Mouse (Mus musculus): ENCODE data around the gene Gm20605. TPM values are rescaled to one million over a fixed set of nuclear protein-coding genes. Genes with fewer than 3 reads are reported as not detected.

The Gm20605 gene
- 10.7 and 12.9 TPM in 2 replicates for polyA plus RNA-seq (2016; fragmentation: Nextera tagmentation; extraction: Ambion mirVana)

DNA sequence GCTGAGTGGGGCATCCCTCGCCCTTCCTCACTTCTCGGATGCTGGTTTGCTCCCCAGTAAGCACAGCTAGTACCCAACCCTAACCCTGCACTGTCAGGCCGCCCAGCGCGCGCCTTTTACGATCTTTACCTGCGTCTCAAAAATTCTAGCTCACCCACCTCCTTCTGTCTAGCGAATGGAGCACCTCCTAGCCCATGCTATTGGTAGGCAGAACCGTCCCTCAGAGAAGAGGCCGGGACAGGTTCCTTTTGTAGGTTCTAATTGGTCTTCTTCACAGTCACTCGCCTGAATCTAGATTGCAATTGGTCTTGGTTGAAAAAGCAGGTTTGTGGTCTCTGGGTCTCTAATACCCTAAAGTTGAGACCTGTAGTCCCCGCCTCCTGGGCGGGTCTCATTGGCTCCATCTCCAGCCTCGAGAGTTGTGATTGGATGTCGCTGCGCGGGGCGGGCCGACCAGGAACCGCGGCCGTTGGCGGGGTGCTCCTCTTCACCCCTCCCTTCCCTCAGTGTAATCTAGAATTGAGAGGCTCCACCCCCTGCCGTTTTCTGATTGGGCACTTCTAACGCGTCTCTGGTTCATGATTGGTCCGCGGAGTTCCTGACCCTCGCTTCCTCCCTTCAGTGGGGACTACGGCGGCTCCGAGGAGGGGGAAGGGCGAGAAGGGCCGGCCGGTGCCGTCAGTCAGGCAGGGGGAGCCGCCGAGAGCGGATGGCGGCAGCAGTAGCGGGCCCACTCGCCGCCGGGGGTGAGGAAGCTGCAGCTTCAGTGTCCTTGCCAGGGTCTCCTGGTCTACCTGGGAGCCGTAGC is at the start of gene Gm20605, which contains the start of the genes Fbxo24 and Lrch4:
Gene Gm20605 (plus strand): TSS at position 678 of the 808 bp plus-strand sequence.
Gene Fbxo24 (minus strand): TSS at position 505 of the 808 bp plus-strand sequence.
Gene Lrch4 (plus strand): TSS at position 624 of the 808 bp plus-strand sequence.
- WGBS = under 1% methylated on average over 45 of the region's 46 CpGs
- ATAC-seq (ENCODE audit: low FRiP score, low read depth) = peak; percentile 99
- no peaks in the 10 kb centered on the region for H3K27me3 ChIP-seq
- H3K36me3 ChIP-seq = peaks cover 11% of the 10 kb centered on the region
- H3K4me1 ChIP-seq = peaks cover 46% of the 10 kb centered on the region
- peak within 1 kb of the TSS; percentile 91 for H3K27ac ChIP-seq (replicated peaks)
- H3K4me3 ChIP-seq = peak within 1 kb of the TSS; percentile 71
- peak within 1 kb of the TSS; percentile 77 for H3K9ac ChIP-seq (replicated peaks)
- H3K9me3 ChIP-seq = no peaks in the 10 kb centered on the region
- peak within 1 kb of the TSS; percentile 90 for H3K4me2 ChIP-seq (replicated peaks)

DNA sequence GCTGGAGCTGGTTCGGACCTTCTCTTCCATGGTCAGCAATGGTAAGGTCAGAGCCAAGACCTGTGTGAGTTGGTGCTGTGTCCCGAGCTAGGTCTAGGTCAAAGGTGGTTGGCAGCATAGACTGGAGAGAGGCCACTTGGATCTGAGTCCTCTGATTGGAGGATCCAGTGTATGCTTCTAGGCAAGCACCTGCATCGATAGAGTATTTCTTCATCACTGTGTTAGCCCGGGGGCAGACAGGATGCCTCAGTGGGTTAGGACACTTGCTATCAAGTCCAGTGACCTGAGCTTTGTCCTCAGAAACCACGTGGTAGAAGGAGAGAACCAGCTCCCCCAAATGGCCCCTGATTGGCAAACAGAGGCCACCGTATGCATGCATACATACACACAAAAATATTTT is 48.7 kb upstream of the Gm20605 start:
- 81% methylated on average over 6 of the region's 6 CpGs for WGBS
- Histone ChIP-seq H3K27me3 (peaks cover 25% of the 10 kb centered on the region), H3K4me2 (replicated peaks) (no peak overlapping the region), H3K4me1 (peaks cover 4% of the 10 kb centered on the region; the same call in 1 of the 2 replicates), H3K36me3 (no peaks in the 10 kb centered on the region), H3K9me3 (no peaks in the 10 kb centered on the region), H3K27ac (replicated peaks) (no peak overlapping the region), H3K9ac (replicated peaks) (no peak overlapping the region), H3K4me3 (no peak overlapping the region)
- no peak for ATAC-seq (ENCODE audit: low FRiP score, low read depth)

DNA sequence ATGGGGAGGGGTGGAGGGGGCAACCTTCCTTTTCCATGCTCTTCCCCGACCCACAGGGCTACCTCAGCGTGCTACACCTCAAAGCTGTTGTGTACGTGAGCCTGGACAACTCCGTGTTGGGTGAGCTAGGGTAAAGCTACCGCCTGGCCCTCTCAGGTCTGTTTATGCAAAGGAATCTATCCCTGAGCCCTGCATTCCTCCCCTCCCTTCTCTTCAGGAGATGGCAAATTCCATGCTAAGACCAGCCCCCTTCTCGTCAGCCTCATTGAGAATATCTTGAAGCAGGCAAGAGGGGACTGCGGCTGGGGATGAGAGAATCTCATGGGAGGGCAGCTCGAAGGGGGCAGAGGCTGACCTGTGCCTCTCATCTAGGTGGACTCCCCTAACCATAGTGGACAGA is 46.3 kb upstream of the Gm20605 start:
- 40% methylated on average over 8 of the region's 8 CpGs for WGBS
- Histone ChIP-seq H3K4me2 (replicated peaks) (0 out of 2 replicates have a peak overlapping the region, but pooled peaks have one; percentile 51), H3K4me3 (no peak overlapping the region), H3K9ac (replicated peaks) (no peak overlapping the region), H3K27ac (replicated peaks) (no peak overlapping the region), H3K27me3 (peaks cover 18% of the 10 kb centered on the region), H3K36me3 (no peaks in the 10 kb centered on the region), H3K9me3 (no peaks in the 10 kb centered on the region), H3K4me1 (peaks cover 4% of the 10 kb centered on the region; the same call in 1 of the 2 replicates)
- ATAC-seq (ENCODE audit: low FRiP score, low read depth) = no peak

DNA sequence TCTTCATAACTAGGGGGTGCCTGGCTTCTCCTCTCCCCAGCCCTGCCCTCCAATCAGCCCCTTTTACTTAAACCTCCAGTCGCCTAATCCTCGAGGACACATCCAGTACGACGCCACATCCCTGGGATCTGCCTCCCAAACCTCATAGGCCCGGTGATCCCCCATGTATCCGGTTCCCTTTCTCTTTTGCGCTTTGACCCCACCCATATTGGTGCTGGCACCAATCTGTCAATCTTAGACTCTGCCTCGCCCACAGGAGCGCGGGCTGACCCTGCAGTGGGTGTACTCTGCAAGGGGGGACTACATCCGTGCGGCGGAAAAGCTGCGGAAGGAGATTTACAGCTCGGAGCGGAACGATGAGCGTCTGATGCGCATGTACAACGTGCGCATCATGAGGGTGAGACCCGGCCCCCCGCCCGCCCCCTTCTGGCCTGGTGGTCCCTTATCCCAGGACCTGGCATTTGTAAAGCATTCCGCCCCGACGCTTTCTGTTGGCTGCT is 45.3 kb upstream of the Gm20605 start:
- Histone ChIP-seq H3K27me3 (peaks cover 18% of the 10 kb centered on the region), H3K9me3 (no peaks in the 10 kb centered on the region)
- 17% methylated on average over 27 of the region's 27 CpGs for WGBS

DNA sequence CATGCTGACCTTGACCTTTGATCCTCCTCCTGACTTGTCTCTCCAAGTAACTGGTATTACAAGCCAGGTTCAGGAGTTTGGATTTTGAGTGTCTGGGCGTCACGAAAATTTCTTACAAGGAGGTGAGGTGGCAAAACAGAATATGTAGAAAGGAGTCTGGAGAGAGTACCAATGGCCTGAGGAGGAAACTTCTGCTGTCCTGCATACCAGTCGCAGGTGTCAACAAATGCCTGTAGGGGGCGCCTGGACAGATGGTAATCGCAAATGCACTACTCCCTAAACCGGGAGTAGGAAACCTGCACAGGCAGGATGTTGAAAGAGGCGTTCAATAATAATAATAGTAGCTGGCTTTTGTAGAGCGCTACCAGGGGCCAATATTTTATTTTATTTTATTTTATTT is 44.0 kb upstream of the Gm20605 start:
- Histone ChIP-seq H3K27ac (replicated peaks) (no peak overlapping the region), H3K4me3 (no peak overlapping the region), H3K9ac (replicated peaks) (no peak overlapping the region), H3K36me3 (no peaks in the 10 kb centered on the region), H3K27me3 (peaks cover 18% of the 10 kb centered on the region), H3K4me1 (peaks cover 4% of the 10 kb centered on the region; the same call in 1 of the 2 replicates), H3K9me3 (no peaks in the 10 kb centered on the region), H3K4me2 (replicated peaks) (no peak overlapping the region)
- no peak for ATAC-seq (ENCODE audit: low FRiP score, low read depth)
- WGBS = 39% methylated on average over 8 of the region's 8 CpGs

More for the DNA sequence above, 45.3 kb upstream of the Gm20605 start:
- peak overlapping the region; percentile 52; the same call in 1 of the 2 replicates for H3K27ac ChIP-seq (replicated peaks)
- H3K4me1 ChIP-seq = peaks cover 4% of the 10 kb centered on the region; the same call in 1 of the 2 replicates
- peak; percentile 66 for ATAC-seq (ENCODE audit: low FRiP score, low read depth)
- H3K9ac ChIP-seq (replicated peaks) = peak overlapping the region; percentile 41
- peak overlapping the region; percentile 34 for H3K4me3 ChIP-seq
- H3K36me3 ChIP-seq = no peaks in the 10 kb centered on the region
- H3K4me2 ChIP-seq (replicated peaks) = peak overlapping the region; percentile 51

DNA sequence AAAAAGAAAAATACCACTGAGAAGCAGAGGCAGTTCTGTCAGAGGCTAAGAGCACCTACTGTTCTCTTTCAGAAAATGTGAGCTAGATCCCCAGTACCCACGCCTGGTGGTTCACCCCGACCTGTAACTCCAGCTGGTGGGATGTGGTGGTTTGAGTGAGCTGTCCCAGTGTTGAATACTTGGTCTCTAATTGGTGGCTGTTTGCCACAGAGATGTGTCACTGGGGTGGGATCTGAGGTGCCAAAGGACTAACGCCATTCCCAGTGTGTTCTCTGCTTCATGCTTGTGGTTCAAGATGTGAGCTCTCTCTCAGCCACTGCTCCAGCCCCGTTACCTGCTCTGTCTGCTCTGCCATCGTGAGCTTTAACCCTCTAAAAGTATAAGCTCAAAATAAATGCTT is 38.5 kb upstream of the Gm20605 start:
- Histone ChIP-seq H3K9me3 (no peaks in the 10 kb centered on the region), H3K27ac (replicated peaks) (no peak overlapping the region), H3K36me3 (no peaks in the 10 kb centered on the region), H3K4me2 (replicated peaks) (no peak overlapping the region), H3K9ac (replicated peaks) (no peak overlapping the region), H3K4me1 (no peaks in the 10 kb centered on the region), H3K27me3 (no peaks in the 10 kb centered on the region), H3K4me3 (no peak overlapping the region)
- 80% methylated on average over 5 of the region's 5 CpGs for WGBS
- ATAC-seq (ENCODE audit: low FRiP score, low read depth) = no peak

DNA sequence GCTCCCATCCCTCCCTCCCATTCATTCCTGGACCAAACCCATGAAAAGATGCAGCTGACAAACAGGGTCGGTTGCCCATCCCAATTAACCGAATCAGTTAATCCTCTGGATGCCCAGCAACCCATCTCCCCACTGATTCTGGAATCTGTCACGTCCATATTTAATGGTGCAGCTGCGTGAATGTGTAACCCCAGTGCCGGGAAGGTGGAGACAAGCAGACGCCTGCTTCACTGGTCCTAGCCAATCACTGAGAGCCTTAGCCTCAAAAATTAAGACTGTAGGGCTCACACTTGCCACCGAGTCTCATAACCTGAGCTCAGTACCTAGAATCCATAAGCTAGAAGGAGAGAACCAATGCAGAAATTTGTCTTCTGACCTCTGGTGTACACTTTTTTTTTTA is 33.1 kb upstream of the Gm20605 start:
- H3K4me3 ChIP-seq = no peak overlapping the region
- H3K36me3 ChIP-seq = peaks cover 8% of the 10 kb centered on the region
- no peaks in the 10 kb centered on the region for H3K9me3 ChIP-seq
- H3K9ac ChIP-seq (replicated peaks) = no peak overlapping the region
- H3K4me1 ChIP-seq = peaks cover 19% of the 10 kb centered on the region
- no peak overlapping the region for H3K4me2 ChIP-seq (replicated peaks)
- 76% methylated on average over 7 of the region's 7 CpGs for WGBS
- ATAC-seq (ENCODE audit: low FRiP score, low read depth) = no peak
- no peak overlapping the region for H3K27ac ChIP-seq (replicated peaks)
- H3K27me3 ChIP-seq = no peaks in the 10 kb centered on the region

DNA sequence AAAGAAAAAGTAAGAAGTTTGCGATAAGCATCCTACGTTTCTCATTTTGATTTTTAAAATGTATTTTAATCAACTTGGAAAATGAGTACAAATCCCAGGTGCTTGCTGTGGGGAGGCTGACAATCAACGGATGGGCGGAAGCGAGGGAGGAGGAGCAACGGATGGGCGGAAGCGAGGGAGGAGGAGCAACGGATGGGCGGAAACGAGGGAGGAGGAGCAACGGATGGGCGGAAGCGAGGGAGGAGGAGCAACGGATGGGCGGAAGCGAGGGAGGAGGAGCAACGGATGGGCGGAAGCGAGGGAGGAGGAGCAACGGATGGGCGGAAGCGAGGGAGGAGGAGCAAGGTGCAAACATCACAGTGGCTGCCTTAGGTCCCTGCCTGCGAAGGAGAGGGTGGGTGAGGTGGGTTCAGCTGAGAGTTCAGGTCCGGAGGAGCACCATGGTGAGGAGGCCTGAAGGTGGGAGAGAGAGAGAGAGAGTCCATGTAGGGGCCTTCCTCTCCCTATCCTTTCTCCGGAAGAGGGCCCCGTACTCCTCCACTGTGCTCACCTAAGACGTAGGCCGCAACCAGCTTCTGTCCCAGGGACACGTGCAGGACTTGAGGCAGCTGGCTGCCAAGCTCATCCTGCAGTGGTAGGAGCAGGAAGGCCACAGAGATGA is 32.2 kb upstream of the Gm20605 start:
- Histone ChIP-seq H3K9ac (replicated peaks) (0 out of 2 replicates have a peak overlapping the region, but pooled peaks have one; percentile 34), H3K4me3 (peak overlapping the region; percentile 12; the same call in 1 of the 2 replicates), H3K27me3 (no peaks in the 10 kb centered on the region), H3K9me3 (no peaks in the 10 kb centered on the region), H3K4me1 (peaks cover 23% of the 10 kb centered on the region), H3K36me3 (peaks cover 8% of the 10 kb centered on the region), H3K27ac (replicated peaks) (no peak overlapping the region; the same call in 1 of the 2 replicates), H3K4me2 (replicated peaks) (peak overlapping the region; percentile 40)
- ATAC-seq (ENCODE audit: low FRiP score, low read depth) = no peak
- WGBS = 32% methylated on average over 30 of the region's 30 CpGs

DNA sequence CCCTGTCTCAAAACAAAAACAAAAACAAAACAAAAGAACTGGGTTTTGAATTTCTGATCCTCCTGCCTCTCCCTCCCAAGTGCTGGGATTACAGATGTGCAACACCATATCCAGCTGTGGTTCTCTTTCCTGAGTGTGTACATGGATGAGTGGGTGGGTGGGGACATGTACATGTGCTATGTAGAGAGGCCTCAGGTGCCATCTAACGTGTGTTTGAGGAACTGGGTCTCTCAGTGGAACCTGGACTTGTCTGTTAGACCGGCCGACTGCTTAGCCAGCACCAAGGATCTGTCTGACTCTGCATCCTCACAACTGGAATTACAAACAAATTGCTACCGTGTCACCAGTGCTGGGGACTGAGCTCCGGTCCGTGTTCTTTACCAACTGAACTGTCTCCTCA is 31.4 kb upstream of the Gm20605 start:
- ATAC-seq (ENCODE audit: low FRiP score, low read depth) = no peak
- peaks cover 8% of the 10 kb centered on the region for H3K36me3 ChIP-seq
- no peak overlapping the region for H3K9ac ChIP-seq (replicated peaks)
- WGBS = 92% methylated on average over 6 of the region's 6 CpGs
- H3K4me2 ChIP-seq (replicated peaks) = no peak overlapping the region
- H3K27me3 ChIP-seq = no peaks in the 10 kb centered on the region
- H3K4me1 ChIP-seq = peaks cover 30% of the 10 kb centered on the region
- no peak overlapping the region for H3K27ac ChIP-seq (replicated peaks)
- H3K4me3 ChIP-seq = no peak overlapping the region
- H3K9me3 ChIP-seq = no peaks in the 10 kb centered on the region

DNA sequence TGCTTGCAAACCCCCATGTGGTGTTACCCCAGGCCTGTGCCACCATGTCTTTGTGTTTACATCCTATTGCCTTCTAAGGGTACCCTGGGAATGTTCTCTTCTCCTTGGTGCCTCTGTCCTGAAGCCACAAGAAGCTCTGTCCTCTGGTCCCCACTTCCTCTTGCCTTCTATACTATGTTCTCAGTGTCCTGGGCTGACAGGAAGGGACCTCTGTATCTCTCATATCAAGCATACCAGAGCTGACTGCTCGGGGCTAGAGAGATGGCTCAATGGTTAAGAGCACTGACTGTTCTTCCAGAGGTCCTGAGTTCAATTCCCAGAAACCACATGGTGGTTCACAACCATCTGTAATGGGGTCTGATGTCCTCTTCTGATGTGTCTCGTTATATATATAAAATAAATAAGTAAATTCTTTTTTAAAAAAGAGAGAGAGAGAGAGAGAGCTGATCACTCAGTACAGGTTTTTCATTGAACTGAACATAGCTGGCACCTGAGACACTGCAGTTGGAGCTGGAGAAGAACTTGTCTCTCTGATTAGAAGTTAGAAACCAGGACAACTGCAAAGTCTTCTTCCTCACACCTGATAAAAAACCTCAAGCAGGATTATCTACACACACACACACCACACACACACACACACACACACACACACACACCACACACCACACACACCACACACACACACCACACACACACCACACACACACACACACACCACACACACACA is 30.7 kb upstream of the Gm20605 start:
- H3K9me3 ChIP-seq = no peaks in the 10 kb centered on the region
- peaks cover 34% of the 10 kb centered on the region for H3K4me1 ChIP-seq
- H3K9ac ChIP-seq (replicated peaks) = no peak overlapping the region
- no peak overlapping the region for H3K4me3 ChIP-seq
- no peaks in the 10 kb centered on the region for H3K27me3 ChIP-seq
- H3K36me3 ChIP-seq = peaks cover 8% of the 10 kb centered on the region
- ATAC-seq (ENCODE audit: low FRiP score, low read depth) = no peak
- no peak overlapping the region for H3K27ac ChIP-seq (replicated peaks)
- 94% methylated on average over 2 of the region's 2 CpGs for WGBS
- H3K4me2 ChIP-seq (replicated peaks) = no peak overlapping the region

DNA sequence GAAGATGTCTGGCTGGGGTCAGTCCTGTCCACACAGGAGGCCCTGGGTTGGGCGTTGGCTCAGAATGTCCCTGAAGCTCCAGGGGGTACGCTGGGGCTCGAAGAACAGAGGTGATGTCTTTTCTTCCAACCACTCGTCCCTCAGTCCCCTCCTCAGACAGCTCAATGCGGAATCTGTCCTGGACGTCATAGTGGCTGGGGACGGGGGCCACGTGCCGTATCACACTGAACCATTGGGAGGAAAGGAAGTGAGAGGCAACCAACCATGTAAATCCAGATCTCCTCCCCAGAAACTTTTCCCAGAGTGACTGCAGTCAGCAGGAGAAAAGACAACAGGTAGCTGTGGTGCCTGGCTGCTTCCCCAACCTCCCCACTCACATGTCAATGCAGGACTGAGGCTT is 29.4 kb upstream of the Gm20605 start:
- no peak for ATAC-seq (ENCODE audit: low FRiP score, low read depth)
- Histone ChIP-seq H3K4me2 (replicated peaks) (peak overlapping the region; percentile 96), H3K4me3 (peak overlapping the region; percentile 76), H3K4me1 (peaks cover 34% of the 10 kb centered on the region), H3K36me3 (peaks cover 8% of the 10 kb centered on the region), H3K9me3 (no peaks in the 10 kb centered on the region), H3K9ac (replicated peaks) (peak overlapping the region; percentile 86), H3K27me3 (no peaks in the 10 kb centered on the region), H3K27ac (replicated peaks) (no peak overlapping the region)
- 63% methylated on average over 9 of the region's 9 CpGs for WGBS
